Mouse (Mus musculus) cortical plate, adult 2 months (tissue): ENCODE results near the gene Ormdl1.

Experiments used
- CTCF ChIP-seq: fragments of 200-500 bp; IDR thresholded peaks from 2 replicates; pipeline ENCODE4 v1.5.1; 2011; ENCODE audit warnings: mild to moderate bottlenecking, control low read depth, low read length; ENCODE audit not compliant: insufficient read depth; ENCODE audit errors: extremely low read depth
- POLR2A ChIP-seq: fragments of 200-500 bp; IDR thresholded peaks from 2 replicates; pipeline ENCODE4 v1.6.1; 2011; ENCODE audit warnings: mild to moderate bottlenecking, low read length, control low read depth; ENCODE audit not compliant: insufficient read depth; ENCODE audit errors: extremely low read depth

DNA sequence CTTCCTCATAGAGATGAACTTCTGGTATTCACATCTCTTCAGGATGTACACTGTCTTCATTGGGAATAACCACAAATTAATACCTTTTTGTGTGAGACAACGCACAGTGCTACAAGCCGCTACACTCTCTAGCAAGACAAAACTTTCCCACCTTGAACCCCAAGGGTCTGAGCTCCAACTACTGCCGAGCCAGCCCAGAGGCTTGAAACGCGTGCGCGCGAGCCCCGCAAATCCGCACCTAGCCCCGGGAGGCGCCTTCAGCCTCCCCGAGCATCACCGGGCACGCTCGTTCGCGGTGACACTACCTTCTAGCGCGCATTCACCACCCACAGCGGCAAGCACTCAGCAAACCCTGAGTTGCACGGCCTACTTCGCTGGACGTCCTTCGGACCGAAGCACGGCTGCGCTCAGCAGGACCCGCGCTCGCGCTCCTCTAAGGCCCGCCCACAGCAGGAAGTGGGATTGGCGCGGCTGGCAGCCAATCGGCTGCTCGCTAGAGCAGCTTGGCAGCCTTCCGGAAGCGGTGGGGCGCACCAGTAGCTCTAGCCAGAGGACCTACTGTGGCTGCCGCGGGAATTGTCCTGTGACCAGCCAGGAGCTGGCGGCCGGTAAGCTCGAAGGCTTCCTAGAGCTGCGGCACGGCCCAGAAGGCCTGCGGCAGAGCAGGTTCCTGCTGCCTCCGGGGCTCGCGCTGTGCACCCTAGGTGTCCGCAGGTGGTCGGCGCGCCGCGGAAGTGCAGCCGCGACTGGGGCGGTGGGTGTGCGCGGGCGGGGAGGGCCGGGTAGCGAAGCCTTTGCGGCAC lies at the start of gene Ormdl1, which contains the start of the genes Pms1 and Gm28778:
- TF ChIP-seq POLR2A (peak; percentile 77), CTCF (no peak)
